Mouse (Mus musculus) testis, adult 2 months (tissue): ENCODE results near the gene Igsf9.

Source experiments
- CTCF ChIP-seq: fragments of 200-500 bp; IDR thresholded peaks from 2 replicates; pipeline ENCODE4 v1.5.1; 2012; ENCODE audit warnings: low read depth, mild to moderate bottlenecking, inconsistent platforms, low read length, moderate library complexity; ENCODE audit not compliant: control insufficient read depth, insufficient read depth, insufficient replicate concordance
- POLR2A ChIP-seq: fragments of 200-500 bp; IDR thresholded peaks from 2 replicates; pipeline ENCODE4 v1.6.1; 2012; ENCODE audit warnings: low read depth, mild to moderate bottlenecking, inconsistent platforms, low read length, moderate library complexity; ENCODE audit not compliant: control insufficient read depth

- TF ChIP-seq POLR2A = no peak
- no peak for TF ChIP-seq CTCF
Observed at GRCm38 (mm10) chr1:172510421-172510972, 28.9 kb downstream of the Igsf9 start.
